20 mouse cellular contexts compared by ENCODE assay signal in genomic region chr11:109423294-109423693, GRCm38 (mm10). TPM values are rescaled to one million over a fixed set of nuclear protein-coding genes. Genes with fewer than 3 reads are reported as not detected.
A peak's percentile ranks its signal among the peaks of the same experiment; 100 is the strongest.
DNase-seq lines count a peak whose midpoint lies in the region; ATAC-seq and TF ChIP-seq lines count a peak whose summit lies in the region.
"Had no signal": no experiment of that assay in that cellular context is flagged by ENCODE, and none has a peak within 500 bp of the region (broad histone marks: within the 10 kb centered on the region; RNA-seq: fewer than 3 reads in every experiment).

No protein-coding gene starts in this region.

- H3K27ac ChIP-seq in kidney, embryonic 15.5 days, result no peak overlapping the region
- H3K27ac ChIP-seq in liver, embryonic 11.5 days (ENCODE audit: low read depth, low read length), result peak overlapping the region; percentile 60
- H3K27ac ChIP-seq in liver, postnatal 0 days (ENCODE audit: low read depth), result no peak overlapping the region
- H3K27ac ChIP-seq: embryonic facial prominence, embryonic 15.5 days; forebrain, embryonic 10.5 days; forebrain, embryonic 15.5 days; hindbrain, embryonic 15.5 days had no signal

- no peak for TF ChIP-seq CTCF in liver, postnatal 0 days (IDR thresholded peaks at IDR 0.05; ENCODE audit: low read depth)

- no peak overlapping the region for H3K9ac ChIP-seq in kidney, embryonic 15.5 days
- no peak overlapping the region for H3K9ac ChIP-seq in liver, embryonic 11.5 days (ENCODE audit: low read depth, low read length)
- H3K9ac ChIP-seq in liver, postnatal 0 days (replicated peaks), result no peak overlapping the region
- H3K9ac ChIP-seq: embryonic facial prominence, embryonic 15.5 days; forebrain, embryonic 15.5 days; heart, embryonic 12.5 days; hindbrain, embryonic 15.5 days had no signal

- no peak overlapping the region for H3K4me2 ChIP-seq in kidney, embryonic 15.5 days
- no peak overlapping the region for H3K4me2 ChIP-seq in liver, embryonic 11.5 days
- H3K4me2 ChIP-seq in liver, postnatal 0 days (ENCODE audit: low read depth, low read length), result no peak overlapping the region
- H3K4me2 ChIP-seq: embryonic facial prominence, embryonic 15.5 days; forebrain, embryonic 15.5 days; heart, embryonic 12.5 days; hindbrain, embryonic 15.5 days had no signal

- H3K27me3 ChIP-seq in kidney, embryonic 15.5 days, result no peaks in the 10 kb centered on the region
- no peaks in the 10 kb centered on the region for H3K27me3 ChIP-seq in liver, embryonic 11.5 days (replicated peaks; ENCODE audit: control insufficient read depth, insufficient read depth, low read length)
- no peaks in the 10 kb centered on the region for H3K27me3 ChIP-seq in liver, postnatal 0 days (ENCODE audit: insufficient read depth, low read length)
- H3K27me3 ChIP-seq: embryonic facial prominence, embryonic 15.5 days; forebrain, embryonic 15.5 days; heart, embryonic 12.5 days; hindbrain, embryonic 15.5 days had no signal

- H3K36me3 ChIP-seq in kidney, embryonic 15.5 days, result no peaks in the 10 kb centered on the region; the same call in 1 of the 2 replicates
- H3K36me3 ChIP-seq in liver, embryonic 11.5 days (ENCODE audit: control insufficient read depth, insufficient read depth, low read length), result no peaks in the 10 kb centered on the region
- no peaks in the 10 kb centered on the region for H3K36me3 ChIP-seq in liver, postnatal 0 days (replicated peaks; ENCODE audit: insufficient read depth, low read length)
- H3K36me3 ChIP-seq: forebrain, embryonic 15.5 days; heart, embryonic 12.5 days; hindbrain, embryonic 15.5 days had no signal

- H3K4me3 ChIP-seq in kidney, embryonic 15.5 days (replicated peaks), result no peak overlapping the region
- no peak overlapping the region for H3K4me3 ChIP-seq in liver, embryonic 11.5 days (ENCODE audit: low read depth, low read length)
- no peak overlapping the region for H3K4me3 ChIP-seq in liver, postnatal 0 days (ENCODE audit: low read depth, low read length)
- H3K4me3 ChIP-seq: embryonic facial prominence, embryonic 15.5 days; erythroblast, embryonic 14.5 days; forebrain, embryonic 10.5 days; forebrain, embryonic 15.5 days; heart, embryonic 12.5 days; hindbrain, embryonic 15.5 days had no signal

- TF ChIP-seq EP300 in liver, postnatal 0 days (IDR thresholded peaks at IDR 0.05; ENCODE audit: low read depth), result no peak

- H3K9me3 ChIP-seq in kidney, embryonic 15.5 days (replicated peaks), result no peaks in the 10 kb centered on the region
- H3K9me3 ChIP-seq in liver, embryonic 11.5 days (ENCODE audit: control insufficient read depth, low read length), result no peaks in the 10 kb centered on the region; the same call in 1 of the 2 replicates
- no peaks in the 10 kb centered on the region for H3K9me3 ChIP-seq in liver, postnatal 0 days (ENCODE audit: low read length)
- H3K9me3 ChIP-seq: embryonic facial prominence, embryonic 15.5 days; forebrain, embryonic 15.5 days; hindbrain, embryonic 15.5 days had no signal

- H3K4me1 ChIP-seq in kidney, embryonic 15.5 days, result peaks cover 21% of the 10 kb centered on the region
- peaks cover 13% of the 10 kb centered on the region; the same call in 1 of the 2 replicates for H3K4me1 ChIP-seq in liver, embryonic 11.5 days (replicated peaks; ENCODE audit: control insufficient read depth, insufficient read depth, low read length)
- peaks cover 23% of the 10 kb centered on the region for H3K4me1 ChIP-seq in liver, postnatal 0 days (ENCODE audit: insufficient read depth)

- ATAC-seq in kidney, embryonic 15.5 days (replicated peaks; ENCODE audit: low FRiP score), result no peak
- no peak for ATAC-seq in liver, embryonic 11.5 days (replicated peaks; ENCODE audit: low FRiP score)
- no peak for ATAC-seq in liver, postnatal 0 days
- ATAC-seq: forebrain, embryonic 15.5 days had no signal

- 64% methylated on average over 1 of the region's 1 CpGs for WGBS in kidney, embryonic 15.5 days
- 71% methylated on average over 1 of the region's 1 CpGs for WGBS in liver, embryonic 11.5 days
- WGBS in liver, postnatal 0 days (ENCODE audit: insufficient replicate concordance), result 61% methylated on average over 1 of the region's 1 CpGs

- DNase-seq in kidney, postnatal 10 days, result peak; percentile 55
- no peak for DNase-seq in liver, embryonic 11.5 days (ENCODE audit: low spot score)
- DNase-seq in liver, postnatal 0 days, result no peak
- peak; percentile 55 for DNase-seq in testis, postnatal 10 days (ENCODE audit: low spot score)
- no peak for DNase-seq in testis, postnatal 14 days (ENCODE audit: low spot score)
- DNase-seq in thymus, postnatal 4 days, result no peak
- DNase-seq: adrenal gland, adult 2 months; adrenal gland, postnatal 25 days; embryo, embryonic 11 days had no signal

RNA-seq across cellular contexts. Expression of gene Amz2, which starts 2.5 kb away (rescaled TPM):
- polyA plus RNA-seq in kidney, embryonic 15.5 days (2015; fragmentation: Nextera tagmentation; extraction: Ambion mirVana), result 37.1 and 44.6 TPM in 2 replicates
- 33.7 and 35.5 TPM in 2 replicates for polyA plus RNA-seq in liver, embryonic 11.5 days (2014; fragmentation: Nextera tagmentation; extraction: Ambion mirVana)
- 9.4 and 11.0 TPM in 2 replicates for polyA plus RNA-seq in liver, postnatal 0 days (2015; fragmentation: Nextera tagmentation; extraction: Ambion mirVana)

RNA-seq across cellular contexts. Expression of gene 9930022D16Rik, which starts 9.6 kb away (rescaled TPM):
- polyA plus RNA-seq in kidney, embryonic 15.5 days (2015; fragmentation: Nextera tagmentation; extraction: Ambion mirVana), result not detected in 2 replicates
- not detected in 2 replicates for polyA plus RNA-seq in liver, embryonic 11.5 days (2014; fragmentation: Nextera tagmentation; extraction: Ambion mirVana)
- polyA plus RNA-seq in liver, postnatal 0 days (2015; fragmentation: Nextera tagmentation; extraction: Ambion mirVana), result not detected in 2 replicates
- polyA plus RNA-seq: adrenal gland, adult 2 months; embryonic facial prominence, embryonic 11.5 days; embryonic facial prominence, embryonic 15.5 days; forebrain, embryonic 10.5 days; forebrain, embryonic 15.5 days; gonadal fat pad, adult 2 months; heart, embryonic 12.5 days; heart, embryonic 16.5 days; hindbrain, embryonic 11.5 days; hindbrain, embryonic 15.5 days had no signal

RNA-seq across cellular contexts. Expression of gene Arsg, which starts 49.9 kb away (rescaled TPM):
- 4.7 and 5.4 TPM in 2 replicates for polyA plus RNA-seq in kidney, embryonic 15.5 days (2015; fragmentation: Nextera tagmentation; extraction: Ambion mirVana)
- 5.8 and 6.2 TPM in 2 replicates for polyA plus RNA-seq in liver, embryonic 11.5 days (2014; fragmentation: Nextera tagmentation; extraction: Ambion mirVana)
- 11.8 and 13.1 TPM in 2 replicates for polyA plus RNA-seq in liver, postnatal 0 days (2015; fragmentation: Nextera tagmentation; extraction: Ambion mirVana)

RNA-seq across cellular contexts. Expression of gene Slc16a6, which starts 50.1 kb away (rescaled TPM):
- polyA plus RNA-seq in kidney, embryonic 15.5 days (2015; fragmentation: Nextera tagmentation; extraction: Ambion mirVana), result 8.8 and 10.5 TPM in 2 replicates
- 52.2 and 58.7 TPM in 2 replicates for polyA plus RNA-seq in liver, embryonic 11.5 days (2014; fragmentation: Nextera tagmentation; extraction: Ambion mirVana)
- polyA plus RNA-seq in liver, postnatal 0 days (2015; fragmentation: Nextera tagmentation; extraction: Ambion mirVana), result 18.8 and 19.0 TPM in 2 replicates

Comparison
In these comparisons a context has a peak if more than half of its experiments do, and no peak if none do; other contexts are left out.
1. DNase-seq: peak in kidney, postnatal 10 days (single experiment) and testis, postnatal 10 days (single experiment); none in liver, embryonic 11.5 days (single experiment), liver, postnatal 0 days (single experiment), testis, postnatal 14 days (single experiment) and thymus, postnatal 4 days (single experiment).